Mouse (Mus musculus): ENCODE measurements around the gene Wipi2.

The Wipi2 gene

GRCm38 (mm10) chr5:142627398-142627797 is at the start of gene Wipi2:
TSS of gene Wipi2 (plus strand) at chr5:142627698.
- no peak for DNase-seq (ENCODE audit: low read depth, low spot score)

GRCm38 (mm10) chr5:142578192-142578591 is 49.3 kb upstream of the Wipi2 start:
- DNase-seq (ENCODE audit: low read depth, low spot score), result no peak

GRCm38 (mm10) chr5:142581517-142581916 is 46.0 kb upstream of the Wipi2 start:
- peak; percentile 45 for DNase-seq (ENCODE audit: low read depth, low spot score)

- DNase-seq (ENCODE audit: low read depth, low spot score), result no peak
Measured at GRCm38 (mm10) chr5:142583616-142584126, 43.8 kb upstream of the Wipi2 start.

GRCm38 (mm10) chr5:142590953-142591616 is 36.4 kb upstream of the Wipi2 start:
- no peak for DNase-seq (ENCODE audit: low read depth, low spot score)

GRCm38 (mm10) chr5:142595698-142596097 is 31.8 kb upstream of the Wipi2 start:
- DNase-seq (ENCODE audit: low read depth, low spot score), result no peak

- DNase-seq (ENCODE audit: low read depth, low spot score), result no peak
Measured at GRCm38 (mm10) chr5:142596723-142597122, 30.8 kb upstream of the Wipi2 start.

GRCm38 (mm10) chr5:142597648-142598390 is 29.7 kb upstream of the Wipi2 start:
- DNase-seq (ENCODE audit: low read depth, low spot score), result no peak

GRCm38 (mm10) chr5:142604379-142604778 is 23.1 kb upstream of the Wipi2 start:
- no peak for DNase-seq (ENCODE audit: low read depth, low spot score)

GRCm38 (mm10) chr5:142605288-142605687 is 22.2 kb upstream of the Wipi2 start:
- DNase-seq (ENCODE audit: low read depth, low spot score), result no peak

GRCm38 (mm10) chr5:142608259-142608988 is 19.1 kb upstream of the Wipi2 start, which contains the start of gene Mmd2:
TSS of gene Mmd2 (minus strand) at chr5:142608800.
- DNase-seq (ENCODE audit: low read depth, low spot score), result no peak

GRCm38 (mm10) chr5:142608989-142609325 is 18.5 kb upstream of the Wipi2 start:
- DNase-seq (ENCODE audit: low read depth, low spot score), result no peak

GRCm38 (mm10) chr5:142610362-142610761 is 17.1 kb upstream of the Wipi2 start:
- no peak for DNase-seq (ENCODE audit: low read depth, low spot score)

GRCm38 (mm10) chr5:142614513-142614912 is 13.0 kb upstream of the Wipi2 start:
- no peak for DNase-seq (ENCODE audit: low read depth, low spot score)

GRCm38 (mm10) chr5:142615638-142616037 is 11.9 kb upstream of the Wipi2 start:
- DNase-seq (ENCODE audit: low read depth, low spot score), result no peak

- DNase-seq (ENCODE audit: low read depth, low spot score), result no peak
Measured at GRCm38 (mm10) chr5:142616326-142616725, 11.2 kb upstream of the Wipi2 start.

- no peak for DNase-seq (ENCODE audit: low read depth, low spot score)
Measured at GRCm38 (mm10) chr5:142619866-142620265, 7.6 kb upstream of the Wipi2 start.

- no peak for DNase-seq (ENCODE audit: low read depth, low spot score)
Measured at GRCm38 (mm10) chr5:142621421-142621820, 6.1 kb upstream of the Wipi2 start.

- no peak for DNase-seq (ENCODE audit: low read depth, low spot score)
Measured at GRCm38 (mm10) chr5:142622134-142622533, 5.4 kb upstream of the Wipi2 start.

GRCm38 (mm10) chr5:142623080-142623479 is 4.4 kb upstream of the Wipi2 start:
- no peak for DNase-seq (ENCODE audit: low read depth, low spot score)

- peak; percentile 92 for DNase-seq (ENCODE audit: low read depth, low spot score)
Measured at GRCm38 (mm10) chr5:142628726-142629662, 1.5 kb downstream of the Wipi2 start.
